Mouse (Mus musculus) liver, embryonic 14.5 days (tissue): ENCODE measurements at regions not wholly inside any gene's neighbourhood (a gene's known extent, or its start where the extent isn't known, plus 50 kb on each side); places are given as distances from the start of the nearest gene placed in this dataset.

Source experiments
- ATAC-seq: fragments of 200-750 bp; cut with Nextera tagmentation; 2 replicates; pipeline ENCODE4 v1.8.0; 2017; ENCODE audit warnings: moderate number of reproducible peaks, mild to moderate bottlenecking, moderate library complexity; ENCODE audit not compliant: insufficient read depth
- DNase-seq, 3 experiments: peaks; one replicate each; pipeline ENCODE4 v3.0.0-alpha.2; 2012 to 2013; ENCODE audit warnings: low read depth in 3 of 3, low spot score in 3 of 3
- H3K27ac ChIP-seq: fragments of 300-500 bp; sonication (generic); 2 replicates; pipeline ENCODE4 v1.5.1; 2014; ENCODE audit warnings: moderate library complexity, mild to moderate bottlenecking, control low read depth, inconsistent platforms
- H3K27me3 ChIP-seq: fragments of 300-500 bp; sonication (generic); 2 replicates; pipeline ENCODE4 v1.6.1; 2014; ENCODE audit warnings: mild to moderate bottlenecking, low read length, moderate library complexity; ENCODE audit not compliant: control insufficient read depth, insufficient read depth
- H3K36me3 ChIP-seq: fragments of 300-500 bp; sonication (generic); replicated peaks from 2 replicates; pipeline ENCODE4 v1.6.1; 2014; ENCODE audit warnings: low read depth; ENCODE audit not compliant: control insufficient read depth, insufficient read depth
- H3K4me1 ChIP-seq, 2 experiments: fragments of 200-500 bp in 1 of 2; fragments of 300-500 bp in 1 of 2; sonication (generic) in 1 of 2; replicated peaks; 2 replicates each; pipeline ENCODE4 v1.6.1; 2012 to 2014; ENCODE audit warnings: antibody characterized with exemption in 1 of 2, inconsistent platforms in 1 of 2, low read length in 1 of 2; ENCODE audit not compliant: control insufficient read depth in 2 of 2, insufficient read depth in 2 of 2
- H3K4me2 ChIP-seq: fragments of 300-500 bp; sonication (generic); 2 replicates; pipeline ENCODE4 v1.6.1; 2014; ENCODE audit warnings: low read depth, mild to moderate bottlenecking, control low read depth, moderate library complexity
- H3K4me3 ChIP-seq, 2 experiments: fragments of 200-500 bp in 1 of 2; fragments of 300-500 bp in 1 of 2; sonication (generic) in 1 of 2; 2 replicates each; pipeline ENCODE4 v1.5.1; 2012 to 2014; ENCODE audit warnings: low read depth in 2 of 2, low read length in 2 of 2, mild to moderate bottlenecking in 2 of 2, control low read depth in 1 of 2, inconsistent platforms in 1 of 2, moderate library complexity in 1 of 2; ENCODE audit not compliant: insufficient read depth in 1 of 2
- H3K9ac ChIP-seq: fragments of 300-500 bp; sonication (generic); replicated peaks from 2 replicates; pipeline ENCODE4 v1.6.1; 2014; ENCODE audit warnings: mild to moderate bottlenecking, control low read depth, moderate library complexity
- H3K9me3 ChIP-seq: fragments of 300-500 bp; sonication (generic); 2 replicates; pipeline ENCODE4 v1.6.1; 2016; ENCODE audit warnings: low read length, mixed read lengths; ENCODE audit not compliant: control insufficient read depth
- CTCF ChIP-seq: IDR thresholded peaks from 2 replicates; pipeline ENCODE4 v1.5.1; 2016; ENCODE audit warnings: antibody characterized with exemption, low read depth, control low read depth
- EP300 ChIP-seq: IDR thresholded peaks from 2 replicates; pipeline ENCODE4 v1.6.1; 2016; ENCODE audit warnings: antibody characterized with exemption, low read depth
- WGBS: fragments of 180-500 bp; shearing (Covaris S2); extraction: QIAGEN DNeasy Blood & Tissue Kit; methylation state at CpG from one replicate; pipeline ENCODE4 v1.1.7; 2014; ENCODE audit not compliant: insufficient replicate concordance; 5-methylcytosine and 5-hydroxymethylcytosine counted together

GRCm38 (mm10) chr4:127419062-127419785 lies 61.2 kb upstream of the Gjb5 start:
- Histone ChIP-seq H3K9me3 (no peaks in the 10 kb centered on the region), H3K36me3 (no peaks in the 10 kb centered on the region), H3K4me3 (no peak overlapping the region), H3K9ac (no peak overlapping the region), H3K4me2 (no peak overlapping the region), H3K4me1 (no peaks in the 10 kb centered on the region), H3K27ac (no peak overlapping the region), H3K27me3 (no peaks in the 10 kb centered on the region)
- TF ChIP-seq EP300 (no peak), CTCF (no peak)
- DNase-seq (no peak), ATAC-seq (no peak)
- 28% methylated on average over 22 of the region's 22 CpGs for WGBS

GRCm38 (mm10) chr4:127416906-127417305 lies 58.9 kb upstream of the Gjb5 start:
- Histone ChIP-seq H3K4me2 (no peak overlapping the region), H3K27ac (no peak overlapping the region), H3K27me3 (no peaks in the 10 kb centered on the region), H3K9me3 (no peaks in the 10 kb centered on the region), H3K36me3 (no peaks in the 10 kb centered on the region), H3K4me3 (no peak overlapping the region), H3K9ac (no peak overlapping the region), H3K4me1 (no peaks in the 10 kb centered on the region)
- no peak for TF ChIP-seq EP300
- no peak for TF ChIP-seq CTCF
- ATAC-seq (no peak), DNase-seq (no peak)
- WGBS, result 46% methylated on average over 7 of the region's 7 CpGs

- no peak overlapping the region for H3K9ac ChIP-seq
- H3K36me3 ChIP-seq, result no peaks in the 10 kb centered on the region
- no peak for TF ChIP-seq EP300
- TF ChIP-seq CTCF, result no peak
- no peaks in the 10 kb centered on the region for H3K27me3 ChIP-seq
- DNase-seq (no peak), ATAC-seq (no peak)
- H3K4me1 ChIP-seq, result no peaks in the 10 kb centered on the region
- WGBS, result 46% methylated on average over 14 of the region's 14 CpGs
- H3K4me2 ChIP-seq, result no peak overlapping the region
- H3K27ac ChIP-seq, result no peak overlapping the region
- no peak overlapping the region for H3K4me3 ChIP-seq
- no peaks in the 10 kb centered on the region for H3K9me3 ChIP-seq
These were observed 56.3 kb upstream of the Gjb5 start for GRCm38 (mm10) chr4:127413997-127414964.
